Mouse (Mus musculus) spleen, adult 2 months (tissue): Measurements from ENCODE around the gene Agpat4.

Experiments
- CTCF ChIP-seq: fragments of 200-500 bp; IDR thresholded peaks from 2 replicates; pipeline ENCODE4 v1.5.1; 2011; ENCODE audit warnings: mild to moderate bottlenecking, inconsistent platforms; ENCODE audit not compliant: insufficient read depth, insufficient read length, insufficient replicate concordance; ENCODE audit errors: extremely low read depth
- POLR2A ChIP-seq: fragments of 200-500 bp; IDR thresholded peaks from 2 replicates; pipeline ENCODE4 v1.6.1; 2011; ENCODE audit warnings: low read depth, low read length, inconsistent platforms

- TF ChIP-seq CTCF = no peak
- TF ChIP-seq POLR2A = no peak
Observed at GRCm38 (mm10) chr17:12155236-12155635, 36.7 kb downstream of the Agpat4 start.
